Mouse (Mus musculus): Measurements from ENCODE around the gene Igsf8. TPM values are rescaled to one million over a fixed set of nuclear protein-coding genes. Genes with fewer than 3 reads are reported as not detected.

Igsf8 gene
- polyA plus RNA-seq, 1 experiment from 2014 or later: 20.6 TPM

DNA sequence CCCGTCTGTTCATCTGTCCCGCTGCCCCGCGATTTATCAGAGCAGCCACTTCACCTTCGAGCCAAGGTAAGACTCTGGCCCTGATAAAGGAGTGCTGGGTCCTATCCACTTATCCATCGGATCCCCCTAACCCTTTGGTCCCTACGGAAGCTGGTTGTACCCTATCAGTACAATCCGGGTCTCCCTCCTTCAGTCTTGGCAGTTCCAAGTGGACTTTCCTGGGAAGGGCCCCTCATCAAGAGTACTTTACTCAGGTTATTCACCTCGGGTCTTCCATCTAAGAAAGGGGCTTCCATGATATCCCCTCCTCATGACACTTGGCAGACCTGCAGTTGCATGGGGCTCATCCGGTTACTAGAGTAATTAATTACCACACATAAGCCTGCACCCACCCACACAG is 79.9 kb downstream of the Igsf8 start:
- H3K4me3 ChIP-seq (ENCODE audit: low read depth, low read length): peak overlapping the region; percentile 53
- ATAC-seq (ENCODE audit: low read depth): no peak; the same call in 1 of the 2 replicates

DNA sequence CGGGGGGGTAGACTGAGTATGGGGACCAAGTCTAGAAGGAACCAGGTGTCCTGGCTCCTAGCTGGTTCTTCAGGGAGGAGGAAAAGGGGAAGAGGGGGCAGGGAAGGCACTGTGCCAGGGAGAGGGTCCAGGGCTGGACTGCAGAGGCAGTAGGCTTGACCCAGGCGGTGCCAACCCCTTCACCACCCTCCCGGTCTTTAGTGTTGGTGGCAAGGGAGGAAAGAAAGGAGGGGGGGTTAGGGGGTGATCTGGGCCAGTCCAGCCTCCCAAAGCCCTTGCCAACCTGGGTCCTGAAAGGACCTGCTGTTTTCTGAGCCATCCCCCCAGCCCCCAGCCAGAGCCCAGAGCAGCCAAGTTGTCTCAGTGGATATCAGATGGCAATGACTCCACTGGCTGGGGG is 81.3 kb downstream of the Igsf8 start:
- no peak for ATAC-seq (ENCODE audit: low read depth)
- Histone ChIP-seq H3K27me3 (ENCODE audit: control insufficient read depth, insufficient read depth, low read depth, low read length) (peaks cover 38% of the 10 kb centered on the region), H3K9me3 (replicated peaks; ENCODE audit: control insufficient read depth, low read length) (no peaks in the 10 kb centered on the region), H3K27ac (ENCODE audit: low read length) (no peak overlapping the region), H3K4me1 (ENCODE audit: control insufficient read depth, low read depth, low read length) (peaks cover 10% of the 10 kb centered on the region), H3K9ac (ENCODE audit: low read depth, low read length) (no peak overlapping the region), H3K4me2 (ENCODE audit: low read depth, low read length) (no peak overlapping the region), H3K36me3 (ENCODE audit: control insufficient read depth, insufficient read depth) (no peaks in the 10 kb centered on the region), H3K4me3 (ENCODE audit: low read depth, low read length) (no peak overlapping the region)
- WGBS (ENCODE audit: insufficient replicate concordance): 58% methylated on average over 3 of the region's 3 CpGs

More for the DNA sequence above, 79.9 kb downstream of the Igsf8 start:
- Histone ChIP-seq H3K36me3 (ENCODE audit: control insufficient read depth, insufficient read depth) (no peaks in the 10 kb centered on the region), H3K9me3 (replicated peaks; ENCODE audit: control insufficient read depth, low read length) (no peaks in the 10 kb centered on the region), H3K27ac (ENCODE audit: low read length) (no peak overlapping the region), H3K27me3 (ENCODE audit: control insufficient read depth, insufficient read depth, low read depth, low read length) (peaks cover 38% of the 10 kb centered on the region), H3K4me2 (ENCODE audit: low read depth, low read length) (peak overlapping the region; percentile 66), H3K4me1 (ENCODE audit: control insufficient read depth, low read depth, low read length) (peaks cover 10% of the 10 kb centered on the region), H3K9ac (ENCODE audit: low read depth, low read length) (no peak overlapping the region)
- WGBS (ENCODE audit: insufficient replicate concordance): 15% methylated on average over 10 of the region's 10 CpGs

DNA sequence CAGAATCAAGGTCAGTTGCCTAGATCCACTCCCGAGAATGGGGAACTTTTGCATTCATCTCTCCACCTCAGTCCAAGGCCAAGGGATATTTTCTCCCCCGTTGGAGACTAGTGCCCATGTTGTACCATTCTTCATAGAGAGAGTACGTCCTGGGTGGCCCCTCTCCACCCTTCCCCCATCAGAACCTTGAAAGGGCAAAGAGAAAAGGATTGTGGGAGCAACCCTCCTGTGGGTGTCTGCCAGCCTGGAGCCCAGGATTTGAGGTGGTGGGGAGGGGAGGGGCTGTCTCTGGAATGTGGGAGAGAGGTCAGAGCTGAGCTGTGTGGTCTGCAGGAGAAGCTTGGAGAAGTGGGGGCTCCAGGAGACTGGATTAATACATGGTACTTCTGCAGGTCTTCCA is 82.5 kb downstream of the Igsf8 start:
- Histone ChIP-seq H3K9me3 (replicated peaks; ENCODE audit: control insufficient read depth, low read length) (no peaks in the 10 kb centered on the region), H3K27me3 (ENCODE audit: control insufficient read depth, insufficient read depth, low read depth, low read length) (peaks cover 36% of the 10 kb centered on the region), H3K4me1 (ENCODE audit: control insufficient read depth, low read depth, low read length) (peaks cover 10% of the 10 kb centered on the region), H3K4me2 (ENCODE audit: low read depth, low read length) (no peak overlapping the region), H3K36me3 (ENCODE audit: control insufficient read depth, insufficient read depth) (no peaks in the 10 kb centered on the region), H3K27ac (ENCODE audit: low read length) (no peak overlapping the region), H3K4me3 (ENCODE audit: low read depth, low read length) (no peak overlapping the region), H3K9ac (ENCODE audit: low read depth, low read length) (no peak overlapping the region)
- WGBS (ENCODE audit: insufficient replicate concordance): 48% methylated on average over 3 of the region's 3 CpGs
- ATAC-seq (ENCODE audit: low read depth): no peak

DNA sequence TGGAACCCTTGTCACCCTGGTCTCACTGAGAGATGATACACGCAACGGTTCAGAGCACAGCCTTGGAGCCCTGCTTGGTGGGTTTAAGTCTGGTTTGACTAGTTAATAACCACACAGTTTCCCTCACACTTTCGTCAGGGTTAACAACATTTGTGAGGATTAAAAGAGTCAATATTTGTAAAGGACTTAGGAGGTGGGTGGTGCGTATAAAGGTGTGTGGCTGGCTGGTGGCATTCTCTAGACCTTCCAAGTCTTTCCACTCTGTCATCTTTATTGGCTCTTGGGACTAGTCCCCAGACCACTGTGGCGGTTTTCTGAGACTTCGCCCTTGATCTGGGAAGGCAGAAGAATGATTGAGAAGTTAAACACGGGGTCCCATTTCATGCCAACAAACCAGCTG is 83.4 kb downstream of the Igsf8 start:
- Histone ChIP-seq H3K27me3 (ENCODE audit: control insufficient read depth, insufficient read depth, low read depth, low read length) (peaks cover 29% of the 10 kb centered on the region), H3K4me2 (ENCODE audit: low read depth, low read length) (no peak overlapping the region), H3K4me3 (ENCODE audit: low read depth, low read length) (no peak overlapping the region), H3K9me3 (replicated peaks; ENCODE audit: control insufficient read depth, low read length) (no peaks in the 10 kb centered on the region), H3K36me3 (ENCODE audit: control insufficient read depth, insufficient read depth) (no peaks in the 10 kb centered on the region), H3K4me1 (ENCODE audit: control insufficient read depth, low read depth, low read length) (peaks cover 10% of the 10 kb centered on the region), H3K9ac (ENCODE audit: low read depth, low read length) (no peak overlapping the region), H3K27ac (ENCODE audit: low read length) (no peak overlapping the region)
- 59% methylated on average over 7 of the region's 7 CpGs for WGBS (ENCODE audit: insufficient replicate concordance)
- ATAC-seq (ENCODE audit: low read depth): no peak

DNA sequence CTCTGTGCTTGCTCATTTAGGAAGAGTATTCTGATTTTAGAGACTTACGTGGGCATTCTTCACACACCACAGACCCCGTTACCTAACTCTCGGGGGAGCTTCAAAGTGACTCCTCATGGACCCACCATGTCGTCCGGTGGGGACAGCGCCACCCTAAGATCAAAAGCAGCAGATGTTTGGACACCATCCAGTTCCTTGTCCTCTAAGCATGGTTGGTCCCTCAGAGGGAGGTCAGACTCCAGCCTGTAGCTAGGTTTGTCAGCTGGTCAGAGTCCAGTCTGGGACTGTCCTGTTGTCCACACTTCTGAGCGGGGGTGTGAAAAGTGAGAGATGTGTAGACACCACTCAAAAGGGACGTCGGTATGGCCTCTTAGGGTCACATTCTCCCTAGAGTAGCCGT is 85.3 kb downstream of the Igsf8 start:
- H3K36me3 ChIP-seq (ENCODE audit: control insufficient read depth, insufficient read depth): no peaks in the 10 kb centered on the region
- peak; percentile 72 for ATAC-seq (ENCODE audit: low read depth)
- H3K4me1 ChIP-seq (ENCODE audit: control insufficient read depth, low read depth, low read length): no peaks in the 10 kb centered on the region; the same call in 1 of the 2 replicates
- 54% methylated on average over 10 of the region's 10 CpGs for WGBS (ENCODE audit: insufficient replicate concordance)
- peaks cover 14% of the 10 kb centered on the region for H3K27me3 ChIP-seq (ENCODE audit: control insufficient read depth, insufficient read depth, low read depth, low read length)
- no peak overlapping the region for H3K9ac ChIP-seq (ENCODE audit: low read depth, low read length)
- no peak overlapping the region for H3K27ac ChIP-seq (ENCODE audit: low read length)
- no peaks in the 10 kb centered on the region for H3K9me3 ChIP-seq (replicated peaks; ENCODE audit: control insufficient read depth, low read length)
- no peak overlapping the region for H3K4me2 ChIP-seq (ENCODE audit: low read depth, low read length)
- no peak overlapping the region for H3K4me3 ChIP-seq (ENCODE audit: low read depth, low read length)

DNA sequence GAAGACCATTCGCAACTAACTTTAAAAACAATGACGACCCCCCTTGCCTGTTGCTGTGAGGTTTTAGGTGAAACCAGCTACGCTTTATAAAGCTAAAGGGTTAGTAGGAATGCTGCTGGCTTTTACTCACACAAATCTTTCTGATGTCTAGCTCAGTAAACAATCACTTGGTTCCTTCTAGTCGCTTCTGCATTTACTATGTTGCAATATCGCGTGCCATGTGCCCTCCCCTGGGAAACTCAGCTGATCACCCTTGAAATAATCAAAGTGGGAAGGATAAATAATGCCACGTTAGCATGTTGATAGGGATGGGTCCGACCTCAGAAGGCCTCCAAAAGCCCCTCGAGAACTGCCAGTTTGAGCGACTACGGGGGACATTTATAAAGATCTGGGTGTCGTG is 85.9 kb downstream of the Igsf8 start:
- no peaks in the 10 kb centered on the region for H3K36me3 ChIP-seq (ENCODE audit: control insufficient read depth, insufficient read depth)
- 62% methylated on average over 12 of the region's 12 CpGs for WGBS (ENCODE audit: insufficient replicate concordance)
- H3K4me2 ChIP-seq (ENCODE audit: low read depth, low read length): no peak overlapping the region
- H3K9me3 ChIP-seq (replicated peaks; ENCODE audit: control insufficient read depth, low read length): no peaks in the 10 kb centered on the region
- ATAC-seq (ENCODE audit: low read depth): no peak
- H3K27ac ChIP-seq (ENCODE audit: low read length): no peak overlapping the region
- no peak overlapping the region for H3K4me3 ChIP-seq (ENCODE audit: low read depth, low read length)
- no peaks in the 10 kb centered on the region; the same call in 1 of the 2 replicates for H3K4me1 ChIP-seq (ENCODE audit: control insufficient read depth, low read depth, low read length)
- H3K27me3 ChIP-seq (ENCODE audit: control insufficient read depth, insufficient read depth, low read depth, low read length): peaks cover 7% of the 10 kb centered on the region
- no peak overlapping the region for H3K9ac ChIP-seq (ENCODE audit: low read depth, low read length)

DNA sequence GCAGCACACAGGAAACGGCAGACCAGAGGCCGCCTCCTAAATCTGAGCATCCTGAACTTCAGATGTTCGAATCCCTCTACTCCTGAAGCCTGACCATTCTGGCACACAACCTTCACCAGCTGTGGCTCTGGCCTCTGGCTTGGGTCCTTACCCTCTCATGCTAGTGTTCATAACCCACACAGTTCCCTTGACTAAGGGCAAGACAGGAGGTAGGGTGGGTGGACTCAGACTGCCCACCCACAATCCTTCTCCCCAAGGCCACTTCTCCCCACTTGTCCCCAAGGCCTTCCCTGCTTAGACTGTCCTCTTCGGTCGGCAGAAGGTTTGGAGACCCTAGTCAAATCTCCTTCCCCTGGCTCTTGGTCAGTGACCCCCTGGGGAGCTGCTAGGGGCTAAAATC is 88.1 kb downstream of the Igsf8 start:
- no peak overlapping the region for H3K27ac ChIP-seq (ENCODE audit: low read length)
- no peaks in the 10 kb centered on the region; the same call in 1 of the 2 replicates for H3K4me1 ChIP-seq (ENCODE audit: control insufficient read depth, low read depth, low read length)
- no peak overlapping the region for H3K4me2 ChIP-seq (ENCODE audit: low read depth, low read length)
- no peak for ATAC-seq (ENCODE audit: low read depth)
- H3K9me3 ChIP-seq (replicated peaks; ENCODE audit: control insufficient read depth, low read length): no peaks in the 10 kb centered on the region
- no peak overlapping the region for H3K9ac ChIP-seq (ENCODE audit: low read depth, low read length)
- WGBS (ENCODE audit: insufficient replicate concordance): 67% methylated on average over 5 of the region's 5 CpGs
- no peak overlapping the region for H3K4me3 ChIP-seq (ENCODE audit: low read depth, low read length)
- peaks cover 3% of the 10 kb centered on the region; the same call in 1 of the 2 replicates for H3K27me3 ChIP-seq (ENCODE audit: control insufficient read depth, insufficient read depth, low read depth, low read length)
- H3K36me3 ChIP-seq (ENCODE audit: control insufficient read depth, insufficient read depth): no peaks in the 10 kb centered on the region

DNA sequence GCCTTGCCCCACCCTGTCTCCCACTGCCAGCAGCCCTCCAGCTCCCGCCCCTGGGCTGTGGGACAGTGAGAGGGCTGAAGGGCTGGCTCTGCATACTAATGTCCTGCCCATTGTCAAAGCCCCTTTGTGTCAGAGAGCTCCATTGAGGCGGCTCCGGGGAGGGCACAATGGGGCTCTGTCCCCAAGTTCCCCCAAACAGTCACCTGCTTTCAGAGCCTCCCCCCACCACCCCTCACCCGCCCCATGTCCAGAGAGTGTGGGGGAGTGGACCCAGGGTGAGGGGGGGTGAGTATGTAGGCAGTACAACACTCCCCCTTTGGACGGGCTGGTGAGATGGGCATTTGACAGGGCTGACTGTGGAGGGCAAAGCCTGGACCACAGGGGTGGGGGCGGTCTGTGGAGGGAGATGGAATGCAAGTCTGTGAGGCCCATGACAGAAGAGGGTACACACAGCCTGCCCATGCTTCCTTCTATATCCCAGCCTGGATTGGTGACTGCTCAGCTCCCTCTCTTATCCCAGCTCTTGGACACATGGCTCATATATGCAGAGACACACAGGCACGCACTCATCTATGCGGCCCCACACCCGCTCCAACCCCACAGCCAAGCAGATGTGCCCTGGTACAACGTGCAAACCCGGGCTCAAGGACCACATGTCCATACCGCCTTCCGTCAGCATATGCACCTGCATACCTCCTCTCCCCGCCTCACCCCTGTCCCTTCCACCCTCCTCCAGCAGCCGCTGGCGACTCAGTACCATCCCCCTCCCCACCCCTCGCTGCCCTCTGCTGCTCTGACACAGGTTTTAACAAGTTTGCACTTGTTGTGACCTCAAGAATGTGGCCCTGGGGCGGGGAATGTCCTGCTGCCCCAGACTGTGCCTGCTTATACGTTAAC is 88.7 kb downstream of the Igsf8 start:
- H3K36me3 ChIP-seq (ENCODE audit: control insufficient read depth, insufficient read depth): no peaks in the 10 kb centered on the region
- H3K4me1 ChIP-seq (ENCODE audit: control insufficient read depth, low read depth, low read length): no peaks in the 10 kb centered on the region; the same call in 1 of the 2 replicates
- H3K9me3 ChIP-seq (replicated peaks; ENCODE audit: control insufficient read depth, low read length): no peaks in the 10 kb centered on the region
- H3K4me2 ChIP-seq (ENCODE audit: low read depth, low read length): no peak overlapping the region
- no peak overlapping the region for H3K9ac ChIP-seq (ENCODE audit: low read depth, low read length)
- H3K27me3 ChIP-seq (ENCODE audit: control insufficient read depth, insufficient read depth, low read depth, low read length): peaks cover 3% of the 10 kb centered on the region; the same call in 1 of the 2 replicates
- no peak overlapping the region for H3K4me3 ChIP-seq (ENCODE audit: low read depth, low read length)
- 32% methylated on average over 19 of the region's 19 CpGs for WGBS (ENCODE audit: insufficient replicate concordance)
- H3K27ac ChIP-seq (ENCODE audit: low read length): no peak overlapping the region
- ATAC-seq (ENCODE audit: low read depth): 0 out of 2 replicates have a peak, but pooled peaks have one; percentile 22

DNA sequence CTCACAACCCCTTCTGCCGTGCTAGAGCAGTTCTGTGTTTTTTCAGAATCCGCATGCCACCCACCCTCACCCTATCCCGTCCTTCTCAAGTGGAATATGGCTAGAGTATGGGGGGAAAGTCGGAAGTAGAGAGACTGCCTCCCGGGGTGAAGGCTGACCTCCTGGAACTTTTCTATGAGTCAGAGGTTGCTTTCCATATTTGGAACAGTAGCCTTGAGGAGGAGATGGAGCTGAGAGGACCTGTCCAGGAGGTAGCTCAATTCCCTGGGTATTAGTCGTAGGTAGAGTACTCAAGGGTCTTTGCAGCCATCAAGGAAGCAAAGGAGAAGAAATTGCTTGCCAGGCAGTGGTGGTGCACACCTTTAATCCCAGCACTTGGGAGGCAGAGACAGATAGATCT is 90.6 kb downstream of the Igsf8 start:
- H3K27ac ChIP-seq (ENCODE audit: low read length): no peak overlapping the region
- no peak overlapping the region for H3K9ac ChIP-seq (ENCODE audit: low read depth, low read length)
- H3K4me1 ChIP-seq (ENCODE audit: control insufficient read depth, low read depth, low read length): no peaks in the 10 kb centered on the region; the same call in 1 of the 2 replicates
- no peak for ATAC-seq (ENCODE audit: low read depth)
- WGBS (ENCODE audit: insufficient replicate concordance): 54% methylated on average over 6 of the region's 6 CpGs
- no peak overlapping the region for H3K4me3 ChIP-seq (ENCODE audit: low read depth, low read length)
- H3K9me3 ChIP-seq (replicated peaks; ENCODE audit: control insufficient read depth, low read length): no peaks in the 10 kb centered on the region
- no peaks in the 10 kb centered on the region for H3K36me3 ChIP-seq (ENCODE audit: control insufficient read depth, insufficient read depth)
- no peak overlapping the region for H3K4me2 ChIP-seq (ENCODE audit: low read depth, low read length)
- H3K27me3 ChIP-seq (ENCODE audit: control insufficient read depth, insufficient read depth, low read depth, low read length): peaks cover 3% of the 10 kb centered on the region; the same call in 1 of the 2 replicates

All from liver, embryonic 16.5 days (tissue).